Mouse (Mus musculus): ENCODE results near the gene Spred2.
"Not testable (repeated sequence)": the region's sequence is repeated elsewhere in the genome, so short reads cannot be mapped to it uniquely, and the experiment has no call there.

Spred2 gene

GRCm38 (mm10) chr11:20018905-20019304, 94.7 kb downstream of the Spred2 start:
- no peak for DNase-seq (ENCODE audit: low read depth, low spot score)

- DNase-seq (ENCODE audit: low read depth, low spot score), result no peak
These were observed 96.5 kb downstream of the Spred2 start for GRCm38 (mm10) chr11:20020720-20021119.

GRCm38 (mm10) chr11:20022462-20022861, 98.3 kb downstream of the Spred2 start:
- peak; percentile 40 for DNase-seq (ENCODE audit: low read depth, low spot score)

GRCm38 (mm10) chr11:20022911-20023482, 98.8 kb downstream of the Spred2 start:
- no peak for DNase-seq (ENCODE audit: low read depth, low spot score)

- no peak for DNase-seq (ENCODE audit: low read depth, low spot score)
These were observed 101.7 kb downstream of the Spred2 start for GRCm38 (mm10) chr11:20025899-20026298.

- no peak for DNase-seq (ENCODE audit: low read depth, low spot score)
These were observed 103.5 kb downstream of the Spred2 start for GRCm38 (mm10) chr11:20027719-20028118.

GRCm38 (mm10) chr11:20028396-20028795, 104.2 kb downstream of the Spred2 start:
- no peak for DNase-seq (ENCODE audit: low read depth, low spot score)

- no peak for DNase-seq (ENCODE audit: low read depth, low spot score)
These were observed 104.8 kb downstream of the Spred2 start for GRCm38 (mm10) chr11:20029014-20029413.

- not testable (repeated sequence) for DNase-seq (ENCODE audit: low read depth, low spot score)
These were observed 106.8 kb downstream of the Spred2 start for GRCm38 (mm10) chr11:20030973-20031372.

- peak; percentile 56 for DNase-seq (ENCODE audit: low read depth, low spot score)
These were observed 107.4 kb downstream of the Spred2 start for GRCm38 (mm10) chr11:20031536-20031935.

GRCm38 (mm10) chr11:20033541-20034160, 109.5 kb downstream of the Spred2 start:
- no peak for DNase-seq (ENCODE audit: low read depth, low spot score)

- no peak for DNase-seq (ENCODE audit: low read depth, low spot score)
These were observed 110.3 kb downstream of the Spred2 start for GRCm38 (mm10) chr11:20034337-20034947.

- DNase-seq (ENCODE audit: low read depth, low spot score), result no peak
These were observed 111.3 kb downstream of the Spred2 start for GRCm38 (mm10) chr11:20035343-20035928.

- DNase-seq (ENCODE audit: low read depth, low spot score), result no peak
These were observed 111.8 kb downstream of the Spred2 start for GRCm38 (mm10) chr11:20035972-20036371.

- DNase-seq (ENCODE audit: low read depth, low spot score), result no peak
These were observed 113.6 kb downstream of the Spred2 start for GRCm38 (mm10) chr11:20037739-20038138.

- DNase-seq (ENCODE audit: low read depth, low spot score), result no peak
These were observed 114.5 kb downstream of the Spred2 start for GRCm38 (mm10) chr11:20038723-20039122.

- no peak for DNase-seq (ENCODE audit: low read depth, low spot score)
These were observed 117.2 kb downstream of the Spred2 start for GRCm38 (mm10) chr11:20041164-20041920.

GRCm38 (mm10) chr11:20042106-20042505, 117.9 kb downstream of the Spred2 start:
- DNase-seq (ENCODE audit: low read depth, low spot score), result no peak

- no peak for DNase-seq (ENCODE audit: low read depth, low spot score)
These were observed 119.1 kb downstream of the Spred2 start for GRCm38 (mm10) chr11:20043256-20043655.

GRCm38 (mm10) chr11:20045586-20045985, 121.4 kb downstream of the Spred2 start:
- DNase-seq (ENCODE audit: low read depth, low spot score), result no peak

GRCm38 (mm10) chr11:20052814-20053536, 128.8 kb downstream of the Spred2 start:
- DNase-seq (ENCODE audit: low read depth, low spot score), result no peak

Data from c-Kit-negative CD71-positive TER-119-positive erythroid progenitor cells, embryonic 14.5 days (primary cell).